Mouse (Mus musculus): ENCODE data around the gene Bdh1. TPM values are rescaled to one million over a fixed set of nuclear protein-coding genes. Genes with fewer than 3 reads are reported as not detected.

The Bdh1 gene
- total RNA-seq, 1 experiment, result 12.0 TPM

DNA sequence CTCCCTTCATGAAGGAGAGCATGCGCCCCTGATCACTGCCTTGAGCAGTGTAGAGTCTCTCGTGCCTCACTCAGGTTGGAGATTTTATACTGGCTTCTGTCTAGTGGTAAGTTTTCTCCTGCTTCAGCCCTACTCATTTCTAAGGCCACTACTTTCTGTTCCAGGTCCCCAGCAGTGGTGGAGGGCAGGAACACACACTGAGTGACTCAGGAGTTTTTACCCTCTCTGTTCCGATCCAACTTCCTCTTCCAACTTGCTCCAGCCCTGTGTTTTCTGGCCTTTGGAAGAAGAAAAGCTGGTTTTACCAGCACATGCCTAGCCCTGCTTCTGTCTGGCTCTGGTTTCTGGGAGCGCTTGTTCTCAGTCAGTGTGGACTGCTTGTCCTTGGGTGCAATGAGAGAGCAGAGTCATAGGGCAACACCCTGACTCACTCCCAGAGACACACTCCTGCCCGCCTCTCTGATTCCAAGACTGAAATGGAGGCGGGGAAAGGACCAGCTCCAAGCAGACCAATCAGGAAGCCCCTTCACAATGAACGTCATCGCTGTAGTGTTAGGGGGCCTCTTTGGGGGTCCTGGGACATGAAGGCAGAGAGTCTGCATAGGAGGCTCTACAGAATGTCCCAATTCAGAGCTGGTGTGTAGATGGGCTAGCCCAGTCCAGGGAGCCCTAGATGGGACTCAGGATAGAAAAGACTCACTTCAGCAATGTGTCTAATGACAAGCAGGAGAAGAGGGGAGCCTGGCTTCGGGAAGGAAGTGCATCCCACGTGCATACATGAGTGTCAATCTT, 84.8 kb downstream of the Bdh1 start:
- H3K9ac ChIP-seq (ENCODE audit: insufficient read depth, low read depth, low read length, poor library complexity, severe bottlenecking), result peak overlapping the region; percentile 62
- peaks cover 10 to 27% of the 10 kb centered on the region in 2 experiments for H3K4me1 ChIP-seq (ENCODE audit: control insufficient read depth in 2 of 2, insufficient read depth in 2 of 2, low read length in 2 of 2, poor library complexity in 1 of 2)
- H3K4me3 ChIP-seq (ENCODE audit: insufficient read depth in 1 of 2, low read depth in 1 of 2, low read length in 2 of 2, poor library complexity in 1 of 2, severe bottlenecking in 1 of 2), result peak overlapping the region; percentile 48 to 62; a peak in 3 of 4 replicates
- no peaks in the 10 kb centered on the region for H3K36me3 ChIP-seq (ENCODE audit: control insufficient read depth, insufficient read depth, low read length, poor library complexity, severe bottlenecking)
- in situ Hi-C loops (cut with MboI; ENCODE audit: low sequenced_read_pairs in 2 of 2, unreplicated experiment in 2 of 2), result no loop called here
- no peak for DNase-seq (ENCODE audit: low read depth, low spot score)
- TF ChIP-seq CHD2 (IDR thresholded peaks at IDR 0.05; ENCODE audit: low read depth, low read length), result no peak
- no peak for TF ChIP-seq HCFC1 (IDR thresholded peaks at IDR 0.05; ENCODE audit: borderline replicate concordance, insufficient read depth, low read length)
- no peak for TF ChIP-seq ZC3H11A (IDR thresholded peaks at IDR 0.05; ENCODE audit: borderline replicate concordance, low read depth, low read length)
- no peak for TF ChIP-seq ZNF384 (IDR thresholded peaks at IDR 0.05; ENCODE audit: low read depth, low read length)
- no peak for TF ChIP-seq MAFK (IDR thresholded peaks at IDR 0.05; ENCODE audit: insufficient read depth, low read depth, low read length)
- H3K9me3 ChIP-seq (ENCODE audit: control insufficient read depth, insufficient read depth, low read depth, low read length), result no peaks in the 10 kb centered on the region
- H3K27ac ChIP-seq (ENCODE audit: insufficient read depth, low read depth, low read length, poor library complexity, severe bottlenecking), result peak overlapping the region; percentile 83

DNA sequence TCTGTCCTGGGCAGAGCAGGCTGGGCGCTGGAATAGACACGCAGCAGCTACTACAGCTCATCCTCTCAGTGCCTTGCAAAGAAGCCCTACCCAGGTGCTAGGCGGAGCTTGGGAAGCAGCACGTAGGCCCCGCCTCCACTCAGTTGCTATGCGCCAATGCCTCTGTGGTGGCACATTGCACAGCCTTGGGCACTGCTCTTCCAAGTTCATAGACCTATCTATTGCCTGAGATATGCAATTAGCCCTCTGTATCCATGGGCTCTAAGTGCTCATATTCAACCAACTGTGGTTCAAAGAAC, 85.3 kb downstream of the Bdh1 start:
- peak overlapping the region; percentile 48 to 62; a peak in 3 of 4 replicates for H3K4me3 ChIP-seq (ENCODE audit: insufficient read depth in 1 of 2, low read depth in 1 of 2, low read length in 2 of 2, poor library complexity in 1 of 2, severe bottlenecking in 1 of 2)
- in situ Hi-C loops (cut with MboI; ENCODE audit: low sequenced_read_pairs in 2 of 2, unreplicated experiment in 2 of 2), result no loop called here
- no peaks in the 10 kb centered on the region for H3K9me3 ChIP-seq (ENCODE audit: control insufficient read depth, insufficient read depth, low read depth, low read length)
- no peak overlapping the region for H3K9ac ChIP-seq (ENCODE audit: insufficient read depth, low read depth, low read length, poor library complexity, severe bottlenecking)
- TF ChIP-seq MAFK (IDR thresholded peaks at IDR 0.05; ENCODE audit: insufficient read depth, low read depth, low read length), result no peak
- no peak for TF ChIP-seq ZC3H11A (IDR thresholded peaks at IDR 0.05; ENCODE audit: borderline replicate concordance, low read depth, low read length)
- TF ChIP-seq HCFC1 (IDR thresholded peaks at IDR 0.05; ENCODE audit: borderline replicate concordance, insufficient read depth, low read length), result no peak
- no peak for TF ChIP-seq ZNF384 (IDR thresholded peaks at IDR 0.05; ENCODE audit: low read depth, low read length)
- no peak for TF ChIP-seq CHD2 (IDR thresholded peaks at IDR 0.05; ENCODE audit: low read depth, low read length)
- DNase-seq (ENCODE audit: low read depth, low spot score), result no peak
- peaks cover 12 to 27% of the 10 kb centered on the region in 2 experiments for H3K4me1 ChIP-seq (ENCODE audit: control insufficient read depth in 2 of 2, insufficient read depth in 2 of 2, low read length in 2 of 2, poor library complexity in 1 of 2)
- H3K27ac ChIP-seq (ENCODE audit: insufficient read depth, low read depth, low read length, poor library complexity, severe bottlenecking), result peak overlapping the region; percentile 65
- H3K36me3 ChIP-seq (ENCODE audit: control insufficient read depth, insufficient read depth, low read length, poor library complexity, severe bottlenecking), result no peaks in the 10 kb centered on the region

DNA sequence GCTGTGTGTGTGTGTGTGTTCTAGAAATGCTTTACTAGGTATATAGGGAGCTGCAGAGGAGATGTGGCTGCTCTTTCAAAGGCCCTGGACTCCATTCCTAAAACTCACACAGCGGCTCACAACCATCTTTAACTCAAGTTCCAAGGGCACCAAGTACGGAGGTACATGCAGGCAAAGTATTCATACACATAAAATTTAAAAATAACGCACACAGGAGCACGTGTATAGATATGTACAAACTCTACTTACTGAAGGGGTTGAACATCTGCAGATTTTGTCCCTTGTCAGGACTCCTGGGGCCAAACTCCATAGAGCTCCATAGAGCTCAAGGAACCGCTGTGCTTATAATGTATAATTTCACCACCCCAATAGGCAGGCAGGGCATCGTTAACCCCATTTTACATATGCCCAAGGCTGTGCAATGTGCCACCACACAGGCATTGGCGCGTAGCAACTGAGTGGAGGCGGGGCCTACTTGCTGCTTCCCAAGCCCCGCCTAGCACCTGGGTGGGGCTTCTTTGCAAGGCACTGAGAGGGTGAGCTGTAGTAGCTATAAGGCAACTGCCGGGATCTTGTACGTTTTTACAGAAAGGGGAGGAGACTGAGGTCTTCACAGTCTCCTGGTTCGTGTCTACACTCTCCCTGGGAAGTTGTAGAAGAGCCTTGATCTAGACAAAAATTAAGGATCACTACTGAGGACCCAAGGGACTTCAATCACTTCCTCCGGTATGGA, 85.9 kb downstream of the Bdh1 start:
- H3K9me3 ChIP-seq (ENCODE audit: control insufficient read depth, insufficient read depth, low read depth, low read length), result no peaks in the 10 kb centered on the region
- H3K36me3 ChIP-seq (ENCODE audit: control insufficient read depth, insufficient read depth, low read length, poor library complexity, severe bottlenecking), result no peaks in the 10 kb centered on the region
- peak; percentile 92 for DNase-seq (ENCODE audit: low read depth, low spot score)
- H3K4me3 ChIP-seq (ENCODE audit: insufficient read depth in 1 of 2, low read depth in 1 of 2, low read length in 2 of 2, poor library complexity in 1 of 2, severe bottlenecking in 1 of 2), result peak overlapping the region; percentile 42 to 62
- in situ Hi-C loops (cut with MboI; ENCODE audit: low sequenced_read_pairs in 2 of 2, unreplicated experiment in 2 of 2), result no loop called here
- H3K4me1 ChIP-seq (ENCODE audit: control insufficient read depth in 2 of 2, insufficient read depth in 2 of 2, low read length in 2 of 2, poor library complexity in 1 of 2), result peaks cover 12 to 26% of the 10 kb centered on the region in 2 experiments
- no peak overlapping the region for H3K27ac ChIP-seq (ENCODE audit: insufficient read depth, low read depth, low read length, poor library complexity, severe bottlenecking)
- H3K9ac ChIP-seq (ENCODE audit: insufficient read depth, low read depth, low read length, poor library complexity, severe bottlenecking), result no peak overlapping the region; the same call in 1 of the 2 replicates
- TF ChIP-seq ZC3H11A (IDR thresholded peaks at IDR 0.05; ENCODE audit: borderline replicate concordance, low read depth, low read length), result no peak
- TF ChIP-seq MAFK (IDR thresholded peaks at IDR 0.05; ENCODE audit: insufficient read depth, low read depth, low read length), result no peak
- TF ChIP-seq ZNF384 (IDR thresholded peaks at IDR 0.05; ENCODE audit: low read depth, low read length), result no peak
- no peak for TF ChIP-seq HCFC1 (IDR thresholded peaks at IDR 0.05; ENCODE audit: borderline replicate concordance, insufficient read depth, low read length)
- TF ChIP-seq CHD2 (IDR thresholded peaks at IDR 0.05; ENCODE audit: low read depth, low read length), result no peak

Other genes with a start within 250 kb of the Bdh1 start
- gene Acap2, start 221.0 kb upstream of the Bdh1 start, total RNA-seq (2012; rRNA removed), result 23.4 and 23.8 TPM in 2 replicates
- gene Ppp1r2, start 147.0 kb upstream of the Bdh1 start, total RNA-seq (2012; rRNA removed), result 49.9 and 63.1 TPM in 2 replicates
- 10.6 and 22.7 TPM in 2 replicates for gene Apod, start 107.5 kb upstream of the Bdh1 start, total RNA-seq (2012; rRNA removed)
- gene Dlg1, start 241.2 kb downstream of the Bdh1 start, total RNA-seq (2012; rRNA removed), result 58.1 and 70.3 TPM in 2 replicates